Mouse (Mus musculus) thymus, postnatal 4 days (tissue): ENCODE measurements around the gene Alpk1.

Source experiments
- DNase-seq: peaks from one replicate; pipeline ENCODE4 v3.0.0; 2021

Alpk1 gene

DNA sequence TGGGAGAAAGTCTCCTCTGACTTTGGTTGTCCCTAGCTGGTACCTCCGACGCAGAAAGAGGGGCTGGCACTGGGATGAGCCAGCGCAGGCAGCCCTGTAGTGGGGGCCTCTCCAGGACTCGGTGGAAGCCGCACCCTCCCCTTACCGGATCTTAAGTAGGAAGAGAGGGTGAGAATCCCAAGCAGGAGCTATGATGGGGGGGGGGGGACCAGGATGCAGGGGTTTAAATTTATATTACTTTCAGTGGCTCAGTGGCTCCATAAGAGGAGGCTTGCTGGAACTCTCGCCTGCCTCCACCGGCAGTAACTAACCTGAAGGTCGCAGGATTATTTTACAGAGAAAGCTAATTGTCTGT is 152.4 kb downstream of the Alpk1 start:
- no peak for DNase-seq

DNA sequence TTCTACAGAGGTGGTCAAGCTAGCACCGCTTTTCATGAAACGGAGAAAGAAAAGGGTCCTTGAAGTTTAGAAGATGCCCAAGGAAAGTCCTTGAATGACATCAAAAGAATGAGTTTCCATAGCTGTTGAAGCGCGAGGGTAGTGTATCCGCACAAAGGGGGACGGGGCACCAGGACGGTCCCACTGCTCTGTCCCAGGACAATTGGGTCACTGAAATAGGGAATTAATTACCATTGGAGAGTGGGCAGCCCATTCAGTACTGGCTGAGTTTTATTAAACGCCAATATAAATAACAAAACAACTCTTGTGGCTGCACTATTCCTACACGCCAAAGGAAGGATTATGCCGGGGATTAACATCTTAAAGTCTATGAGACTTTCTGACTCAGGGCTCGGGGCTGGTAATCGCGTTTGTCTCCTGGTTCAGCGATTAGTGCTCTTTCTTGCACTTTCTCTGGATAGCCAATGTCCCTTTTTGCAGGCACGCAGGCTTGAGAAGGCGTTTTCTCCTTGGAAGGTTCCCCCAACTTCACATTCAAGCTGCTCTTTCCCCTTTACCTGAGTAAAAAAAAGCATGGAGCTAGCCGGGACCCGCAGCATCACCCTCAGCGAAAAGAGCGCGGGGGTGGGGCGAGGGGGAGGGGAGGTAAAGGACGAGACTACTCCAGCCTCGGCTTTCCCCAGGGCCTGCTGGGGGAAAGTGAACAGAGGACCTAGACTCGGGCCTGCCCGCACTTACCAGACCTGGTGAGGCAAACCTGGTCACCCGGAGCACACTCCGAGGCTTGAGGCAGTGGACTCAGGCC is 153.0 kb downstream of the Alpk1 start:
- DNase-seq, result no peak

DNA sequence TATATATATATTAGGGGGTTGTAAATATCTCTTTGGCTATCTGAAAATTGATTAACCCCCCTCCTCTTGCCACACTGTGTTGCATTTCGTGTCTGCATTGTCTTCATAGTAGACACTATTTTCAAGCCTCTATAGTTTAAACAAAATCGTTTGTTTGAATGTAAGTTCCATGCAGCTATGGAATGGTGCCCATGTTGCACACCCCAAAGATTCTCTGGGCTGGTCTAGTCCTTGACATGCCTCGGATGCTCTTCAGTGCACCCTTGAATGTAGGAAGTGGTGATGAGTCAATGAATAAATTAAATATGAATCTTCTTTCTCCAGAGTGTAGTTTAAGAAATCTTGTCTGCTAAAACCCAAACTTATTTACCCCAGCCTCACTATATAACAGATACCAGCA is 153.8 kb downstream of the Alpk1 start:
- no peak for DNase-seq

DNA sequence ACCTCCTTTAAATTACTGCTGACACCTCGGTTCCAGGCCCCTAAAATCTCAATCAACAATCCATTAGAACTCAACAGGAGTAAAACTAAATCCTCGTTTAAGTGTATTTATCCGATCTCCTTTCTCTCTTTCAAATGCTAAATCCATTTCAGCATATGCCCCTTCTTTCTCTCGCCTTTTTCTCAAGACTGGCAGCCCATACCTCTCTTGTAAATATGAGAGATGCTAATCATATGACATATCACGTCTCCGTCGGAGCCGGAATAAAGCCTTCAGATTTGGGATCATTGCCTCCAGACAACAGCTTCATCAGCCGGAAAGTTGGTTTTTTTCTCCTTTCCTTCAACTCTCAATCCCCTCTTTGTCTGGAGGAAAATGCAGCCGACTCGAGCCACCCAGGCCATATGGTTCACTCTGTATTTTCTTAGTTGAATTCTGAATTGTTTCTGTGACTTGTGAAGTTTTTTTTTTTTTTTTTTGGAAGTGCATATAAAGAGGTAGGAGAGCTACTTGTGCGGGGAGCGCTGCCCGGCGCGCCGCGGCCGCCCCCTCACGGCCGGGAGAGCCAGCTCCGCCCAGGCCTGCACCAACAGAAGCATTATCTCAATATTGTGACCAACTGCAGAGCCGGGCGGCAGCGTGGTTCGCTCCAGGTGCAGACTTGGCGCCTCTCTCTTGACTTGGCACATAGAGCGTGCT is 154.5 kb downstream of the Alpk1 start:
- DNase-seq, result no peak

DNA sequence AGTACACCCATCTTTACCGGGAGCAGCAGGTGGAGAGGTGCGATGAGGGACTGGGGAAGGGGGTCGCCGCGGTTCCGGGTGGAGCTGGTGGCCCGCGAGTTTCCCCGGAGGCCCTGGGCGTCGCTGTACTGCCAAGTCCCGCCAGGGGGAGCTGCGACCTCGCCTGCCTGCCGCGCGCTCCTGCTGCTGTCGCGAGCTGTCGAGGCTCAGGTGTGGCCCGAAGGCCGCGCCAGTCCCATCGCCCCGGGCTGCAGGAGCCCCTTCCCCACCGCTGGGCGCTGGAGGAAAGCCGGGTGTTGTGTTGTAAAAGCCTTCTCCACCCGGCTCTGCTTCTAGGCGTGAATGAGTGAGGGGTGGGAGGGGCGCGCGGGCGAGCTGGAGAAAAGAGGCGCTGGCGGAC is 155.0 kb downstream of the Alpk1 start:
- peak; percentile 93 for DNase-seq
